Mouse (Mus musculus): ENCODE measurements around the gene Tulp4. TPM values are rescaled to one million over a fixed set of nuclear protein-coding genes. Genes with fewer than 3 reads are reported as not detected.
A peak's percentile ranks its signal among the peaks of the same experiment; 100 is the strongest.

Tulp4 gene
- total and polyA plus RNA-seq, 2 experiments from 2014 or later: 92.0 to 417 TPM

- Histone ChIP-seq H3K27ac (ENCODE audit: low read depth, low read length) (no peak overlapping the region), H3K27me3 (ENCODE audit: insufficient read depth, low read length) (no peaks in the 10 kb centered on the region), H3K9me3 (ENCODE audit: low read length) (no peaks in the 10 kb centered on the region), H3K4me3 (ENCODE audit: low read depth, low read length) (no peak overlapping the region), H3K4me2 (ENCODE audit: low read depth) (no peak overlapping the region), H3K9ac (no peak overlapping the region), H3K36me3 (ENCODE audit: insufficient read depth) (peaks cover 15% of the 10 kb centered on the region), H3K4me1 (ENCODE audit: insufficient read depth) (no peaks in the 10 kb centered on the region)
- no peak for TF ChIP-seq CTCF (IDR thresholded peaks at IDR 0.05; ENCODE audit: low read depth)
- 80% methylated on average over 4 of the region's 4 CpGs for WGBS
- ATAC-seq (no peak), DNase-seq (no peak)
Observed at GRCm38 (mm10) chr17:6118861-6119260, 12.6 kb downstream of the Tulp4 start.

GRCm38 (mm10) chr17:6123776-6124175 is 17.5 kb downstream of the Tulp4 start:
- Histone ChIP-seq H3K9ac (no peak overlapping the region), H3K4me2 (ENCODE audit: low read depth) (no peak overlapping the region), H3K27me3 (ENCODE audit: insufficient read depth, low read length) (no peaks in the 10 kb centered on the region), H3K27ac (ENCODE audit: low read depth, low read length) (no peak overlapping the region), H3K4me3 (ENCODE audit: low read depth, low read length) (no peak overlapping the region), H3K9me3 (ENCODE audit: low read length) (no peaks in the 10 kb centered on the region), H3K36me3 (ENCODE audit: insufficient read depth) (peaks cover 25% of the 10 kb centered on the region), H3K4me1 (ENCODE audit: insufficient read depth) (no peaks in the 10 kb centered on the region)
- no peak for TF ChIP-seq CTCF (IDR thresholded peaks at IDR 0.05; ENCODE audit: low read depth)
- no peak for ATAC-seq
- no peak for DNase-seq
- WGBS: 92% methylated on average over 4 of the region's 4 CpGs

GRCm38 (mm10) chr17:6125441-6125840 is 19.2 kb downstream of the Tulp4 start:
- no peak for ATAC-seq

DNA sequence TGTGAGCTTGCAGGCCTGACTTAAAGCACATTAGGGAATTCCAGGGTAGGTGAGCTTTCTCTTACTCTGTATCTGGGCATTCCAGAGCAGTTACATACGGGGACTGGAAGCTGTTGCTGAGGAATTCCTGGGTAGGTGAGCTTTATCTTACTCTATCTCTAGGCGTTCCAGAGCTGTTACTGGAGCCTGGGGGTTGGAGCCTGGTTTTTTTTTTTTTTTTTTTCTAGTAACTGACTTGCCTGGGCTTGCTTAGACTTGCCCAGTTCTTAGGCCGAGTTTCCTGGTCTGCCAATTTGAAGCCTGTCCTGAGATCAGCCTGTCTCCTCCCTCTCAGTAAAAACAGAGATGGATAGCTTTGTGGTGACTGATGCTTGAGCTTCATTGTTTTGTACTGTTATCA is 21.8 kb downstream of the Tulp4 start:
- peaks cover 19% of the 10 kb centered on the region for H3K36me3 ChIP-seq (ENCODE audit: insufficient read depth)
- no peak overlapping the region for H3K4me2 ChIP-seq (ENCODE audit: low read depth)
- H3K9me3 ChIP-seq (ENCODE audit: low read length): no peaks in the 10 kb centered on the region
- no peak overlapping the region for H3K27ac ChIP-seq (ENCODE audit: low read depth, low read length)
- H3K9ac ChIP-seq: no peak overlapping the region
- no peaks in the 10 kb centered on the region for H3K4me1 ChIP-seq (ENCODE audit: insufficient read depth)
- no peak for TF ChIP-seq CTCF (IDR thresholded peaks at IDR 0.05; ENCODE audit: low read depth)
- ATAC-seq (no peak), DNase-seq (no peak)
- no peaks in the 10 kb centered on the region for H3K27me3 ChIP-seq (ENCODE audit: insufficient read depth, low read length)
- WGBS: 69% methylated on average over 3 of the region's 3 CpGs
- no peak overlapping the region for H3K4me3 ChIP-seq (ENCODE audit: low read depth, low read length)

More at GRCm38 (mm10) chr17:6125441-6125840, 19.2 kb downstream of the Tulp4 start:
- Histone ChIP-seq H3K4me2 (ENCODE audit: low read depth) (no peak overlapping the region), H3K4me1 (ENCODE audit: insufficient read depth) (no peaks in the 10 kb centered on the region), H3K36me3 (ENCODE audit: insufficient read depth) (peaks cover 25% of the 10 kb centered on the region), H3K9ac (no peak overlapping the region), H3K4me3 (ENCODE audit: low read depth, low read length) (no peak overlapping the region), H3K9me3 (ENCODE audit: low read length) (no peaks in the 10 kb centered on the region), H3K27me3 (ENCODE audit: insufficient read depth, low read length) (no peaks in the 10 kb centered on the region), H3K27ac (ENCODE audit: low read depth, low read length) (no peak overlapping the region)
- no peak for TF ChIP-seq CTCF (IDR thresholded peaks at IDR 0.05; ENCODE audit: low read depth)
- DNase-seq: no peak
- 83% methylated on average over 3 of the region's 3 CpGs for WGBS

- Histone ChIP-seq H3K4me2 (ENCODE audit: low read depth) (no peak overlapping the region), H3K36me3 (ENCODE audit: insufficient read depth) (peaks cover 13% of the 10 kb centered on the region), H3K4me3 (ENCODE audit: low read depth, low read length) (no peak overlapping the region), H3K27me3 (ENCODE audit: insufficient read depth, low read length) (no peaks in the 10 kb centered on the region), H3K27ac (ENCODE audit: low read depth, low read length) (no peak overlapping the region), H3K9me3 (ENCODE audit: low read length) (no peaks in the 10 kb centered on the region), H3K9ac (no peak overlapping the region), H3K4me1 (ENCODE audit: insufficient read depth) (no peaks in the 10 kb centered on the region)
- no peak for TF ChIP-seq CTCF (IDR thresholded peaks at IDR 0.05; ENCODE audit: low read depth)
- 52% methylated on average over 4 of the region's 4 CpGs for WGBS
- peak; percentile 82 for ATAC-seq
- DNase-seq: peak; percentile 75
Observed at GRCm38 (mm10) chr17:6129361-6129760, 23.1 kb downstream of the Tulp4 start.

DNA sequence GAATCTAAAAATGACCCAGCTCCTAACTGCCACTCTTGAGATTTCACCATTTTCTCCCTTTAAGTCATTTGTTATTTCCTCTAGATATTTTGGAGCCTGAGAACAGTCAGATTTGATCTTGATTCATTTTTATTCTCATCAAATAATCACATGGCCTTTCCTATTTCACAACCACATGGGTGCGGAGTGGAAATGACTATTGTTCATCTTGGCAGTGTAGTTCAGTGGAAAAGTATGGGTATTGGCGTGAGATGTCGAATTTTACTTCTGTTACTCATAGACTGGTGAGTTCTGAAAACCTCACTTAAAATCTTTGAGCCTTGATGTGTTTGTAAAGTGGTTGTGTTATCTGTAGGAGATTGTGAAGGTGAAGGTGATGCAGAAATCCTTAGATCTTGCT is 24.8 kb downstream of the Tulp4 start:
- Histone ChIP-seq H3K4me3 (ENCODE audit: low read depth, low read length) (no peak overlapping the region), H3K9me3 (ENCODE audit: low read length) (no peaks in the 10 kb centered on the region), H3K27ac (ENCODE audit: low read depth, low read length) (no peak overlapping the region), H3K9ac (no peak overlapping the region), H3K4me2 (ENCODE audit: low read depth) (no peak overlapping the region), H3K4me1 (ENCODE audit: insufficient read depth) (no peaks in the 10 kb centered on the region), H3K27me3 (ENCODE audit: insufficient read depth, low read length) (no peaks in the 10 kb centered on the region), H3K36me3 (ENCODE audit: insufficient read depth) (peaks cover 5% of the 10 kb centered on the region)
- DNase-seq (no peak), ATAC-seq (no peak)
- 94% methylated on average over 3 of the region's 3 CpGs for WGBS
- TF ChIP-seq CTCF (IDR thresholded peaks at IDR 0.05; ENCODE audit: low read depth): no peak

- ATAC-seq: no peak
Observed at GRCm38 (mm10) chr17:6140875-6141274, 34.6 kb downstream of the Tulp4 start.

More at GRCm38 (mm10) chr17:6140875-6141274, 34.6 kb downstream of the Tulp4 start:
- 75% methylated on average over 3 of the region's 3 CpGs for WGBS
- Histone ChIP-seq H3K27me3 (ENCODE audit: insufficient read depth, low read length) (no peaks in the 10 kb centered on the region), H3K27ac (ENCODE audit: low read depth, low read length) (no peak overlapping the region), H3K4me3 (ENCODE audit: low read depth, low read length) (no peak overlapping the region), H3K9ac (no peak overlapping the region), H3K36me3 (ENCODE audit: insufficient read depth) (peaks cover 10% of the 10 kb centered on the region; the same call in 1 of the 2 replicates), H3K4me1 (ENCODE audit: insufficient read depth) (no peaks in the 10 kb centered on the region), H3K4me2 (ENCODE audit: low read depth) (no peak overlapping the region), H3K9me3 (ENCODE audit: low read length) (no peaks in the 10 kb centered on the region)
- no peak for TF ChIP-seq CTCF (IDR thresholded peaks at IDR 0.05; ENCODE audit: low read depth)
- no peak for DNase-seq
